Mouse (Mus musculus) liver, embryonic 14.5 days (tissue): ENCODE measurements at regions not wholly inside any gene's neighbourhood (a gene's known extent, or its start where the extent isn't known, plus 50 kb on each side); places are given as distances from the start of the nearest gene placed in this dataset.

Experiments used
- CTCF ChIP-seq: IDR thresholded peaks from 2 replicates; pipeline ENCODE4 v1.5.1; 2016; ENCODE audit warnings: antibody characterized with exemption, low read depth, control low read depth
- EP300 ChIP-seq: IDR thresholded peaks from 2 replicates; pipeline ENCODE4 v1.6.1; 2016; ENCODE audit warnings: antibody characterized with exemption, low read depth

DNA sequence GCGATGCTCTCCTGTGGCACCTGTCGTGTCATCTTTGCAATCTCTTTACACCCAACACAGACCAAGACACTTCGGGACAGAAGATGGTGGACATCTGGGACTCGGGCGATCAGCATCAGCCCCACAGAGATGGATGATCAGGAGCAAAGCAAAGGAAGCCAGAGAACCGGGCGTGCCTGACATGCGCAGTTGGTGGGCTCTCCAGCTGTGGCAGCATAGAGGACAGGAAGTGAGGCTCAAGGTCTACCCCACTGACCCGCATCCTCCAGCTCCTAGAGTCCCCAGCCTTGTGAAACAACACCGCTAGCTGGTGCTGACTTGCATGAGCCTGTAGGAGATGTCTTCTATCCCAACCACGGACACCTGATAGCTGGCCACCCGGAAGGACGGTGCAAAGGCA, 312.9 kb upstream of the Prox1 start:
- TF ChIP-seq CTCF (no peak), EP300 (no peak)
